Mouse (Mus musculus): Measurements from ENCODE around the gene Gpr183.

Gene Gpr183

DNA sequence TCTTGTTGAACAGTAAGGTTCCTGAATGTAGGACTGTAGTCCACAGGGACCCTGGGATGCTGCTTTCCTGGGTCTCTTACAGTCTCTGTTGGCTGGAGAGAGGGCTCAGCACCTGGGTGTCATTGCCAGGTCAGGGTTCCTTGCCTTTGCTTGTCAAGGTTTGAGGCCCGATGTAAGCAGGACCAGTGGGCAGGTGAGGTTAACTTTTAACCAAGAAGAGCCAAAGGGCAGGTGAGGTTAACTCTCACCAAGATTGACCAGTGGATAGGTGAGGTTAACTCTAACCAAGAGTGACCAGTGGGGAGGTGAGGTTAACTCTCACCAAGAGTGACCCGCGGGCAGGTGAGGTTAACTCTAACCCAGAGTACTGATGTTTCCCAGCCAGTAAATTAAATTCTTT lies 24.3 kb upstream of the Gpr183 start:
- DNase-seq (ENCODE audit: low read depth, low spot score), result no peak

- DNase-seq (ENCODE audit: low read depth, low spot score), result peak; percentile 83
Measured at GRCm38 (mm10) chr14:121987691-121988090, 22.7 kb upstream of the Gpr183 start.

DNA sequence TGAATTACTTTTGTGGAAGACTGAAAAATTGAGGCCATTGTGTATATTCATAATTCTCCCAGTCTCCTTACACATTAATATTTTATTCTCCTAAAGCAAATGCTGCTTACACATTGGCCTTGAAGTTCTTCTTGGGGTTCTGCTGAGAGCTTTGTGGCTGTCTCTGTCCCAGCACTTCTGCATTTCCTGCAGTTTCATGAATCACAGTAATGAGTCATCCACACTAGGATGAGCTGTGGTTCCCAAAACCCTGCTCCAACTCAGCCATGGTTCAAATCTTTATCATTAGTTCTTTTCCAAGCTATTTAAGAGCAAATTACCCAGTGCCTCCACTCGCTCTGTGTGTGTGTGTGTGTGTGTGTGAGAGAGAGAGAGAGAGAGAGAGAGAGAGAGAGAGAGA lies 22.3 kb upstream of the Gpr183 start:
- DNase-seq (ENCODE audit: low read depth, low spot score), result peak; percentile 62

- no peak for DNase-seq (ENCODE audit: low read depth, low spot score)
Measured at GRCm38 (mm10) chr14:121986028-121986427, 21.0 kb upstream of the Gpr183 start.

GRCm38 (mm10) chr14:121985477-121985876 lies 20.5 kb upstream of the Gpr183 start:
- DNase-seq (ENCODE audit: low read depth, low spot score), result no peak

GRCm38 (mm10) chr14:121983009-121983933 lies 18.3 kb upstream of the Gpr183 start:
- no peak for DNase-seq (ENCODE audit: low read depth, low spot score)

- no peak for DNase-seq (ENCODE audit: low read depth, low spot score)
Measured at GRCm38 (mm10) chr14:121981531-121981930, 16.5 kb upstream of the Gpr183 start.

- DNase-seq (ENCODE audit: low read depth, low spot score), result no peak
Measured at GRCm38 (mm10) chr14:121973114-121973513, 8.1 kb upstream of the Gpr183 start.

DNA sequence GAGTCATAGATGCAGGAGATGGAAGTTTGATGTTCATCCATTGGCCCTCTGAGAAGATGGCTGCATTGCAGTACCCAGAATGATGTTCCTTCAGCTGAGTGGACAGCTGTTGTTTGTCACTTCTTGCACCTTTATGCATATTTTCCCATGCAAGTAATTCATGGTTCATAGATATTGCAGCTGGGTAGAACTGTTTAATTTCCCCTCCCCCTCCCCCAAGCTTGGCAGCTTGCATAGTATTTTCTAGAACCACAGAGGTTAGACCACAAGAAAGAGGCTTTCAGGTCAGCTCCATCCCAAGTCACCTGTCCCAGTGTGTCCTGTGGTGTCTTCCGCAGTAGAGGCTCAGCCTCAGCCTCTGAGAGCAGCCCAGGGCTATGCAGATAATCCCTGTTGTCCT lies 5.4 kb upstream of the Gpr183 start:
- peak; percentile 20 for DNase-seq (ENCODE audit: low read depth, low spot score)

- no peak for DNase-seq (ENCODE audit: low read depth, low spot score)
Measured at GRCm38 (mm10) chr14:121967095-121967494, 2.1 kb upstream of the Gpr183 start.

DNA sequence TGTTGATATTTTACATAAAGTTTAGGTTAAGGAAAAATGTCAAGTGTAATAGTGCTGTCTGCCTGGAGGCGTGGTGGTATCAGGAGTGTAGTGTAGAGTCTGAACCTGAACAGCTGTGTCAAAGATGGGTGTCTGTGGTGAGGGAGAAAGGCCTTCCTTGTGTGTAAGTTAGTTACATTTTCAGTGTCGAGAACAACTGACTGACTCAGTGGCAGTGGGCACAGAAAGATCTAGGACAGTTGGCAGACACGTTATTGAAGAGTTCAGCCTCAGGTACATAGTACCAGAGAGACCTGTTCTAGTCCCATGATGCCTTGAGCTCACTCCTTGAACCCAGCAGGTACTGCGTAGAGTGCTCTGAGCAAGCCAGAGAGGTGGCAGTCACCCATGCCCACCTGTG lies 466 bp upstream of the Gpr183 start:
- DNase-seq (ENCODE audit: low read depth, low spot score), result peak; percentile 57

- DNase-seq (ENCODE audit: low read depth, low spot score), result no peak
Measured at GRCm38 (mm10) chr14:121963942-121964335, 1.1 kb downstream of the Gpr183 start.

DNA sequence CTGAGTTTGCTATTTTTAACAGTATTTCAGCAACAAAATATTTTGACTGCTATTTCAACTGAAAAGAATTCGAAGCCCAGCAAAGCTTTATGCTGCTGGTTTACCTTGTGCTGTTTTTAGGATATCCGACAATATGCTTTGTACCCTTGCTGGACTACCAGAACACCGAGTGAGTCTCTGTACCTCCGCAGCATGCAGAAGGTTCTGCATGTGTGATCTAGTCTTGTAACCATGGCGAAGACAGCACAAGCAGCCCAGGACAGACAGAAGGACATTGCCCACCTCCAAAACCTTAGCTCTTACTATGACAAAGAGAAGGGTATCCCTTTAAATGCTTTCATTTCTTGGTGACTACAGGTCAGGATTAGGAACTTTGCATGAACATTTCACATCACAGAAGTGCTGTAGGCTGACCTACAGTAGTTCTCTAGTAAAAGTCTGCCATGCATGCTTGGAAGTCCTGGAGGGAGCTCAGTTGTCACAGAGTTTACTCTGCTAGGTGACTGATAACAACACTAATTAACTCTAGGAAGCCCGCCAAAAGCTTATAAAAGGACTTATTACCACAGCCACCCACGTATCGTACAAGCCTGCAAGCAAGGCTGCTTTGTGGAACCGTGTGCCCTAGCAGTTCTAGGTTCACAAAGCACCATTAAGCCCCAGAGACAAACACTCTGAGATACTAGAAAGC lies 1.6 kb downstream of the Gpr183 start:
- DNase-seq (ENCODE audit: low read depth, low spot score), result peak; percentile 65

GRCm38 (mm10) chr14:121962128-121962890 lies 2.7 kb downstream of the Gpr183 start:
- peak; percentile 52 for DNase-seq (ENCODE audit: low read depth, low spot score)

- peak; percentile 56 for DNase-seq (ENCODE audit: low read depth, low spot score)
Measured at GRCm38 (mm10) chr14:121961496-121962127, 3.4 kb downstream of the Gpr183 start.

DNA sequence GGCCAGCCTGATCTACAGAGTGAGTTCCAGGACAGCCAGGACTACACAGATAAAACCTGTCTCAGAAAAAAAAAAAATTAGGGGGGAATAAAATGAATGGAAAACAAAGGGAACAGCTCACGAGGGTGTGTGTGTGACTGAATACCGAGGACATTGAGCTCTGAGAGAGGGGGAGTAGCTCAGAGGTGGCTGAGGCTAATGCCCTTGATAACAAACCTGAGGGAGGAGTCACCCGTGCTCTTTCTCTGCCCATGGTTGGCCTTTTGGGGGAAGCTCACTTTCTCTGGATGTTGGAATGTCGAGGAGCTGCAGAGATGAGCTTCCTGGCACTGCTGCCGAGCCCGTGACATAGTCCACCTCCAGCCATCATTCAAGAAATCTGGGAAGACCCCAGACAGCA lies 4.0 kb downstream of the Gpr183 start:
- no peak for DNase-seq (ENCODE audit: low read depth, low spot score)

- DNase-seq (ENCODE audit: low read depth, low spot score), result peak; percentile 59
Measured at GRCm38 (mm10) chr14:121960531-121960930, 4.5 kb downstream of the Gpr183 start.

GRCm38 (mm10) chr14:121960031-121960430 lies 5.0 kb downstream of the Gpr183 start:
- peak; percentile 52 for DNase-seq (ENCODE audit: low read depth, low spot score)

DNA sequence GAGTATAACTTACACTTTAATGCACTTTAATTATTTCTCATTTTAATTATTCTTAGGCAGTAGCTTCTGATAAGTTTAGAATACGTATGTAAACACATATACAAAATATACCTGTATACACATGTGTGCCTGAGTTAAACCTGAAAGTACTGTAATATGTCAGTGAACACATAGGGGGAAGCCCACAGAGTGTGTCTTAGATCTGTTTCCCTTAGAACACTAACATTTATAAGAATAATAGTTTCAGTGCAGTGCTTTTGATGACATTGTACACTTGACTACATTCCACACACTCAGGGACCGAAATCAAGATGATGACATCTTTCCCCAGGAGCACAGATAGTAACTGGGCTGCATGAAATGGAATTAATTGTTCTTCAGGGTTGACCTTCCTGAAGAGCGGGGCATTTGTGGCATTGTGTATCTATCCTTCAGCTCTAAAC lies 5.4 kb downstream of the Gpr183 start:
- peak; percentile 42 for DNase-seq (ENCODE audit: low read depth, low spot score)

DNA sequence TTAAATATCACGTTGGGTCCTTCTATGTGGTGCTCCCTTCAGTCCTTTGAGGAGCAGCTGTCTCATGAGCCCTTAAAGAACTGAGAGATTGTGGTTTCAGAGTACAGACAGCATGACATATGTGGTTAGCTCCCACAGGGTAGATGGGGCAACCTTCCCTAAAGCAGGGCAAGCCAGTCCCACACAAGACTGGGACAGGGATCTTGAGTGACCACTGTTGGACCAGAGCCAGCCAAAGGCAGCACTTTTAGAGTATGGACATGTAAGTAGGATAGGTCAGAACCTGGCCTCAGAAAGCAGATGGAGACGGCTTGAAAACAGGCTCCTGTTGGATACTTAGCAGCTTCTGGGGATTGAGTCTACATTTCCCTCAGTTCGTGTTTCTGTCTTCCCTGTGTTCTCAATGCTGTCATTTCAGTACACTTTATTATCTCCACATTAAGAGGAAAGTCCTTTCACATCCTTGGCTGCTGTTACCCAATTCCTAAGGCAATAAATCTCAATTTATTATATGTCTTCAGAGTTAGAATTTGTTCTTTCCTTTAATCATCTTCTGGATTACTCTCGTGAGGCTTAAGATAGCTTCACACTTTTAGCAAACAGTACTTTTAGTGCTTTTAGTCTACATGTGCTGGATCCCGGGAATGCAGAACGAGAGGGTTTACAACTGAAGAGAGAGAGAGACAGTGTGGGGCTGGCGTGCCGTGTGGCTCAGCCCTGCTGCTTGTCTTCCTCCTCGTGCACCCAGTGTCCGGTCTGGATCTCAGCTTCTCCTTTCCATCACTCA lies 6.1 kb downstream of the Gpr183 start:
- DNase-seq (ENCODE audit: low read depth, low spot score), result peak; percentile 66

Measured in CD4-positive helper T cell, adult 2 months (primary cell).